Mouse (Mus musculus) intestine, embryonic 15.5 days (tissue): ENCODE measurements around the gene Pigp. TPM values are rescaled to one million over a fixed set of nuclear protein-coding genes. Genes with fewer than 3 reads are reported as not detected.

Experiments
- ATAC-seq: fragments of 200-750 bp; cut with Nextera tagmentation; 2 replicates; pipeline ENCODE4 v1.8.0; 2017; ENCODE audit warnings: moderate TSS enrichment, moderate library complexity
- H3K27ac ChIP-seq: fragments of 300-500 bp; sonication (generic); 2 replicates; pipeline ENCODE4 v1.5.1; 2015; ENCODE audit warnings: mild to moderate bottlenecking, inconsistent platforms
- H3K27me3 ChIP-seq: fragments of 300-500 bp; sonication (generic); replicated peaks from 2 replicates; pipeline ENCODE4 v1.6.1; 2015; ENCODE audit warnings: inconsistent platforms
- H3K36me3 ChIP-seq: fragments of 300-500 bp; sonication (generic); 2 replicates; pipeline ENCODE4 v1.6.1; 2015; ENCODE audit warnings: inconsistent platforms
- H3K4me1 ChIP-seq: fragments of 300-500 bp; sonication (generic); replicated peaks from 2 replicates; pipeline ENCODE4 v1.6.1; 2015; ENCODE audit warnings: inconsistent platforms
- H3K4me2 ChIP-seq: fragments of 300-500 bp; sonication (generic); replicated peaks from 2 replicates; pipeline ENCODE4 v1.6.1; 2015; ENCODE audit warnings: mild to moderate bottlenecking, inconsistent platforms
- H3K4me3 ChIP-seq: fragments of 300-500 bp; sonication (generic); replicated peaks from 2 replicates; pipeline ENCODE4 v1.5.1; 2015; ENCODE audit warnings: inconsistent platforms
- H3K9ac ChIP-seq: fragments of 300-500 bp; sonication (generic); 2 replicates; pipeline ENCODE4 v1.6.1; 2015; ENCODE audit warnings: inconsistent platforms
- H3K9me3 ChIP-seq: fragments of 300-500 bp; sonication (generic); 2 replicates; pipeline ENCODE4 v1.6.1; 2016; ENCODE audit warnings: inconsistent platforms
- WGBS: fragments of 180-500 bp; shearing (Covaris S2); methylation state at CpG from one replicate; pipeline ENCODE4 v1.1.7; 2015; 5-methylcytosine and 5-hydroxymethylcytosine counted together
- polyA plus RNA-seq: library from polyadenylated mRNA; unstranded; fragments of >200 nt; fragmentation: Nextera tagmentation; extraction: Ambion mirVana; gene quantifications from 2 replicates; pipeline ENCODE4 v1.2.1, GENCODE M21; 2015

The Pigp gene
- polyA plus RNA-seq, 1 experiment from 2014 or later = 124 TPM

DNA sequence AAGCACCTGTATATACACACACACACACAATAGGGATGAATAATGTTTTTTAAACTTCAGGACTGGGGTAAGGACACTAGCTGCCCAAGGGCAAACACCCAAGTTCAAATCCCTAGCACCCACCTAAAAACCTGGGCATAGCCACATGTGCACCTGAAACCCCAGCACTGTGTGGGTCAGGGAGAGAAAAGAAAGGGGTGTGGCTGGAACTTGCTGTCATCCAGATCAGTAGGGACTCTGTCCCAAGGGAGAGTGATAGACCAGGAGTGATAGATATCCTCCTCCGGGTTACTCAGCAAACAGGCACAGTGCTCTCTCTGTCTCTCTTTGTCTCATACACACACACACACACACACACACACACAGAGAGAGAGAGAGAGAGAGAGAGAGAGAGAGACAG, 60.2 kb downstream of the Pigp start:
- peaks cover 9% of the 10 kb centered on the region for H3K4me1 ChIP-seq
- ATAC-seq = no peak
- H3K9ac ChIP-seq = no peak overlapping the region
- H3K27me3 ChIP-seq = no peaks in the 10 kb centered on the region
- no peaks in the 10 kb centered on the region for H3K36me3 ChIP-seq
- H3K9me3 ChIP-seq = no peaks in the 10 kb centered on the region
- H3K4me2 ChIP-seq = 0 out of 2 replicates have a peak overlapping the region, but pooled peaks have one; percentile 56
- no peak overlapping the region for H3K4me3 ChIP-seq
- no peak overlapping the region for H3K27ac ChIP-seq
- 70% methylated on average over 1 of the region's 1 CpGs for WGBS

GRCm38 (mm10) chr16:94309025-94309424, 62.6 kb downstream of the Pigp start:
- Histone ChIP-seq H3K4me3 (no peak overlapping the region), H3K36me3 (no peaks in the 10 kb centered on the region), H3K4me1 (peaks cover 9% of the 10 kb centered on the region), H3K9ac (no peak overlapping the region), H3K27me3 (no peaks in the 10 kb centered on the region), H3K4me2 (no peak overlapping the region), H3K27ac (no peak overlapping the region), H3K9me3 (no peaks in the 10 kb centered on the region)
- 85% methylated on average over 4 of the region's 4 CpGs for WGBS
- ATAC-seq = no peak

Other genes with a start within 250 kb of the Pigp start
- 7.7 and 8.3 TPM in 2 replicates for gene Hlcs, start 58.3 kb downstream of the Pigp start, polyA plus RNA-seq
- gene Ripply3, start 43.4 kb downstream of the Pigp start, polyA plus RNA-seq = 4.4 and 4.7 TPM in 2 replicates
- 134 and 183 TPM in 2 replicates for gene Ttc3, start 1.2 kb downstream of the Pigp start, polyA plus RNA-seq
- 61.5 and 63.1 TPM in 2 replicates for gene Vps26c, start 155.0 kb upstream of the Pigp start, polyA plus RNA-seq
- gene Dyrk1a, start 198.2 kb upstream of the Pigp start, polyA plus RNA-seq = 8.1 and 8.7 TPM in 2 replicates